Mouse (Mus musculus) hindbrain, embryonic 13.5 days (tissue): ENCODE results near the gene H2al1h. TPM values are rescaled to one million over a fixed set of nuclear protein-coding genes. Genes with fewer than 3 reads are reported as not detected.
"Not testable (repeated sequence)": the region's sequence is repeated elsewhere in the genome, so short reads cannot be mapped to it uniquely, and the experiment has no call there.

Experiments used
- ATAC-seq: fragments of 200-750 bp; cut with Nextera tagmentation; 2 replicates; pipeline ENCODE4 v1.8.0; 2017; ENCODE audit warnings: moderate TSS enrichment; ENCODE audit not compliant: low FRiP score
- H3K27ac ChIP-seq: fragments of 300-500 bp; sonication (generic); 2 replicates; pipeline ENCODE4 v1.5.1; 2015; ENCODE audit warnings: inconsistent platforms, mild to moderate bottlenecking, moderate library complexity
- H3K27me3 ChIP-seq: fragments of 300-500 bp; sonication (generic); 2 replicates; pipeline ENCODE4 v1.6.1; 2015; ENCODE audit warnings: mild to moderate bottlenecking, inconsistent platforms
- H3K36me3 ChIP-seq: fragments of 300-500 bp; sonication (generic); 2 replicates; pipeline ENCODE4 v1.6.1; 2015; ENCODE audit warnings: mild to moderate bottlenecking, inconsistent platforms
- H3K4me1 ChIP-seq: fragments of 300-500 bp; sonication (generic); replicated peaks from 2 replicates; pipeline ENCODE4 v1.6.1; 2015; ENCODE audit warnings: inconsistent platforms
- H3K4me2 ChIP-seq: fragments of 300-500 bp; sonication (generic); 2 replicates; pipeline ENCODE4 v1.6.1; 2015; ENCODE audit warnings: inconsistent platforms, mild to moderate bottlenecking, moderate library complexity
- H3K4me3 ChIP-seq: fragments of 300-500 bp; sonication (generic); 2 replicates; pipeline ENCODE4 v1.5.1; 2015; ENCODE audit warnings: mild to moderate bottlenecking, inconsistent platforms
- H3K9ac ChIP-seq: fragments of 300-500 bp; sonication (generic); 2 replicates; pipeline ENCODE4 v1.6.1; 2015; ENCODE audit warnings: mild to moderate bottlenecking, inconsistent platforms
- H3K9me3 ChIP-seq: fragments of 300-500 bp; sonication (generic); 2 replicates; pipeline ENCODE4 v1.6.1; 2016; ENCODE audit warnings: inconsistent platforms
- WGBS: fragments of 180-500 bp; shearing (Covaris S2); methylation state at CpG from one replicate; pipeline ENCODE4 v1.1.7; 2015; 5-methylcytosine and 5-hydroxymethylcytosine counted together
- polyA plus RNA-seq: library from polyadenylated mRNA; unstranded; fragments of >200 nt; fragmentation: Nextera tagmentation; extraction: Ambion mirVana; gene quantifications from 2 replicates; pipeline ENCODE4 v1.2.1, GENCODE M21; 2015

H2al1h gene
- not detected in 2 replicates for polyA plus RNA-seq

- H3K27ac ChIP-seq, ATAC-seq, H3K4me2 ChIP-seq, H3K9me3 ChIP-seq, H3K4me1 ChIP-seq, H3K36me3 ChIP-seq, H3K4me3 ChIP-seq, H3K27me3 ChIP-seq, H3K9ac ChIP-seq: not testable (repeated sequence)
- no CpG with 5 or more reads among the region's 6 CpGs for WGBS
Observed at GRCm38 (mm10) chrX:11321192-11321591, at the start of gene H2al1h. Gene H2al1h, plus strand, starts transcription at chrX:11321492.

- WGBS = 81% methylated on average over 3 of the region's 3 CpGs
- Histone ChIP-seq H3K4me2 (no peak overlapping the region), H3K36me3 (no peaks in the 10 kb centered on the region), H3K27ac (no peak overlapping the region), H3K9ac (no peak overlapping the region), H3K4me1 (no peaks in the 10 kb centered on the region), H3K4me3 (no peak overlapping the region), H3K27me3 (peaks cover 7% of the 10 kb centered on the region; the same call in 1 of the 2 replicates), H3K9me3 (no peaks in the 10 kb centered on the region)
- no peak for ATAC-seq
Observed at GRCm38 (mm10) chrX:11273190-11273589, 48.1 kb upstream of the H2al1h start.

GRCm38 (mm10) chrX:11277083-11277482, 44.2 kb upstream of the H2al1h start:
- no peaks in the 10 kb centered on the region for H3K9me3 ChIP-seq
- H3K4me3 ChIP-seq = no peak overlapping the region
- H3K9ac ChIP-seq = no peak overlapping the region
- no peak for ATAC-seq
- no peaks in the 10 kb centered on the region for H3K4me1 ChIP-seq
- H3K4me2 ChIP-seq = no peak overlapping the region
- H3K27me3 ChIP-seq = peaks cover 7% of the 10 kb centered on the region; the same call in 1 of the 2 replicates
- 74% methylated on average over 6 of the region's 6 CpGs for WGBS
- no peaks in the 10 kb centered on the region for H3K36me3 ChIP-seq
- H3K27ac ChIP-seq = no peak overlapping the region

GRCm38 (mm10) chrX:11280741-11281140, 40.6 kb upstream of the H2al1h start:
- H3K27me3 ChIP-seq = peaks cover 7% of the 10 kb centered on the region; the same call in 1 of the 2 replicates
- no peak overlapping the region for H3K27ac ChIP-seq
- H3K4me2 ChIP-seq = no peak overlapping the region
- H3K4me3 ChIP-seq = no peak overlapping the region
- WGBS = 68% methylated on average over 2 of the region's 2 CpGs
- H3K9ac ChIP-seq = no peak overlapping the region
- ATAC-seq = no peak
- H3K9me3 ChIP-seq = no peaks in the 10 kb centered on the region
- no peaks in the 10 kb centered on the region for H3K4me1 ChIP-seq
- no peaks in the 10 kb centered on the region for H3K36me3 ChIP-seq

- Histone ChIP-seq H3K9ac (no peak overlapping the region), H3K9me3 (no peaks in the 10 kb centered on the region), H3K4me1 (no peaks in the 10 kb centered on the region), H3K27me3 (peaks cover 11% of the 10 kb centered on the region; the same call in 1 of the 2 replicates), H3K27ac (no peak overlapping the region), H3K4me3 (no peak overlapping the region), H3K4me2 (no peak overlapping the region), H3K36me3 (no peaks in the 10 kb centered on the region)
- no peak for ATAC-seq
- WGBS = 78% methylated on average over 14 of the region's 14 CpGs
Observed at GRCm38 (mm10) chrX:11288306-11288882, 32.9 kb upstream of the H2al1h start.

- H3K9me3 ChIP-seq = no peaks in the 10 kb centered on the region
- H3K4me3 ChIP-seq = no peak overlapping the region
- H3K4me2 ChIP-seq = no peak overlapping the region
- H3K9ac ChIP-seq = no peak overlapping the region
- no peak overlapping the region for H3K27ac ChIP-seq
- ATAC-seq = no peak
- H3K27me3 ChIP-seq = peaks cover 11% of the 10 kb centered on the region; the same call in 1 of the 2 replicates
- no peaks in the 10 kb centered on the region for H3K36me3 ChIP-seq
- WGBS = 59% methylated on average over 4 of the region's 4 CpGs
- H3K4me1 ChIP-seq = no peaks in the 10 kb centered on the region
Observed at GRCm38 (mm10) chrX:11289244-11289643, 32.0 kb upstream of the H2al1h start.

- not testable (repeated sequence) for H3K27me3 ChIP-seq, H3K4me2 ChIP-seq
- no CpG with 5 or more reads among the region's 3 CpGs for WGBS
Observed at GRCm38 (mm10) chrX:11298957-11299356, 22.3 kb upstream of the H2al1h start, which contains the start of gene H2al1a. Gene H2al1a, plus strand, starts transcription at chrX:11299257.

GRCm38 (mm10) chrX:11302132-11302531, 19.2 kb upstream of the H2al1h start, which contains the start of gene H2al1b:
Gene H2al1b, plus strand, starts transcription at chrX:11302432.
- not testable (repeated sequence) for H3K9me3 ChIP-seq, H3K9ac ChIP-seq, H3K4me3 ChIP-seq, H3K4me1 ChIP-seq, H3K27me3 ChIP-seq, H3K36me3 ChIP-seq, ATAC-seq, H3K27ac ChIP-seq, H3K4me2 ChIP-seq
- 89% methylated on average over 1 of the region's 3 CpGs for WGBS

More at GRCm38 (mm10) chrX:11298957-11299356, 22.3 kb upstream of the H2al1h start, which contains the start of gene H2al1a:
- not testable (repeated sequence) for ATAC-seq, H3K4me1 ChIP-seq, H3K36me3 ChIP-seq, H3K4me3 ChIP-seq, H3K9ac ChIP-seq, H3K27ac ChIP-seq, H3K9me3 ChIP-seq

- not testable (repeated sequence) for H3K9me3 ChIP-seq, H3K27me3 ChIP-seq, H3K9ac ChIP-seq, H3K4me2 ChIP-seq, H3K4me3 ChIP-seq, H3K36me3 ChIP-seq, H3K27ac ChIP-seq, ATAC-seq, H3K4me1 ChIP-seq
- WGBS = 100% methylated on average over 1 of the region's 6 CpGs
Observed at GRCm38 (mm10) chrX:11305355-11305754, 15.9 kb upstream of the H2al1h start, which contains the start of gene H2al1c. Gene H2al1c, plus strand, starts transcription at chrX:11305655.

GRCm38 (mm10) chrX:11308524-11308923, 12.8 kb upstream of the H2al1h start, which contains the start of gene H2al1d:
Gene H2al1d, plus strand, starts transcription at chrX:11308824.
- not testable (repeated sequence) for H3K4me2 ChIP-seq, H3K27me3 ChIP-seq, ATAC-seq, H3K4me1 ChIP-seq, H3K36me3 ChIP-seq, H3K9me3 ChIP-seq, H3K4me3 ChIP-seq, H3K9ac ChIP-seq, H3K27ac ChIP-seq
- WGBS = no CpG with 5 or more reads among the region's 6 CpGs

- H3K27me3 ChIP-seq, H3K36me3 ChIP-seq, ATAC-seq, H3K9me3 ChIP-seq, H3K4me2 ChIP-seq, H3K4me3 ChIP-seq, H3K9ac ChIP-seq, H3K27ac ChIP-seq, H3K4me1 ChIP-seq: not testable (repeated sequence)
- no CpG with 5 or more reads among the region's 3 CpGs for WGBS
Observed at GRCm38 (mm10) chrX:11311634-11312033, 9.7 kb upstream of the H2al1h start, which contains the start of gene H2al1e. Gene H2al1e, plus strand, starts transcription at chrX:11311934.

GRCm38 (mm10) chrX:11314858-11315257, 6.4 kb upstream of the H2al1h start, which contains the start of gene H2al1f:
Gene H2al1f, plus strand, starts transcription at chrX:11315158.
- H3K36me3 ChIP-seq, H3K9me3 ChIP-seq, H3K4me2 ChIP-seq, H3K4me1 ChIP-seq, H3K27ac ChIP-seq, H3K27me3 ChIP-seq, H3K9ac ChIP-seq, H3K4me3 ChIP-seq, ATAC-seq: not testable (repeated sequence)
- no CpG with 5 or more reads among the region's 6 CpGs for WGBS

GRCm38 (mm10) chrX:11317956-11318355, 3.3 kb upstream of the H2al1h start, which contains the start of gene H2al1g:
Gene H2al1g, plus strand, starts transcription at chrX:11318256.
- H3K9me3 ChIP-seq, H3K27me3 ChIP-seq, H3K4me2 ChIP-seq, H3K36me3 ChIP-seq, H3K4me3 ChIP-seq, H3K4me1 ChIP-seq, H3K27ac ChIP-seq, ATAC-seq, H3K9ac ChIP-seq: not testable (repeated sequence)
- WGBS = no CpG with 5 or more reads among the region's 3 CpGs
